Mouse (Mus musculus) forebrain, embryonic 10.5 days (tissue): ENCODE measurements around the gene Gm20696. TPM values are rescaled to one million over a fixed set of nuclear protein-coding genes. Genes with fewer than 3 reads are reported as not detected.

Experiments
- DNase-seq: peaks from one replicate; pipeline ENCODE4 v3.0.0-alpha.2; 2017; ENCODE audit warnings: low spot score; ENCODE audit errors: extremely low spot score
- H3K27ac ChIP-seq: fragments of 300-500 bp; sonication (generic); 2 replicates; pipeline ENCODE4 v1.5.1; 2016; ENCODE audit warnings: mild to moderate bottlenecking
- H3K27me3 ChIP-seq: fragments of 300-500 bp; sonication (generic); 2 replicates; pipeline ENCODE4 v1.6.1; 2016; ENCODE audit warnings: mild to moderate bottlenecking; ENCODE audit not compliant: poor library complexity, severe bottlenecking
- H3K36me3 ChIP-seq: fragments of 300-500 bp; sonication (generic); replicated peaks from 2 replicates; pipeline ENCODE4 v1.6.1; 2016; ENCODE audit warnings: mild to moderate bottlenecking, moderate library complexity
- H3K4me1 ChIP-seq: fragments of 300-500 bp; sonication (generic); 2 replicates; pipeline ENCODE4 v1.6.1; 2016
- H3K4me3 ChIP-seq: fragments of 300-500 bp; sonication (generic); 2 replicates; pipeline ENCODE4 v1.5.1; 2016; ENCODE audit warnings: mild to moderate bottlenecking, moderate library complexity
- H3K9me3 ChIP-seq: fragments of 300-500 bp; sonication (generic); 2 replicates; pipeline ENCODE4 v1.6.1; 2016; ENCODE audit warnings: mild to moderate bottlenecking, moderate library complexity
- WGBS: fragments of 180-500 bp; shearing (Covaris S2); methylation state at CpG from one replicate; pipeline ENCODE4 v1.1.7; 2016; 5-methylcytosine and 5-hydroxymethylcytosine counted together
- polyA plus RNA-seq: library from polyadenylated mRNA; unstranded; fragments of >200 nt; fragmentation: Nextera tagmentation; extraction: Ambion mirVana; gene quantifications from 2 replicates; pipeline ENCODE4 v1.2.1, GENCODE M21; 2016

Gm20696 gene
- polyA plus RNA-seq, 1 experiment from 2014 or later, result 3.6 TPM

GRCm38 (mm10) chr6:99577040-99577439 lies 89.6 kb downstream of the Gm20696 start:
- Histone ChIP-seq H3K36me3 (no peaks in the 10 kb centered on the region), H3K4me1 (no peaks in the 10 kb centered on the region), H3K27ac (no peak overlapping the region), H3K27me3 (no peaks in the 10 kb centered on the region), H3K9me3 (no peaks in the 10 kb centered on the region), H3K4me3 (no peak overlapping the region)
- WGBS, result 86% methylated on average over 6 of the region's 6 CpGs
- no peak for DNase-seq

GRCm38 (mm10) chr6:99575633-99576032 lies 91.0 kb downstream of the Gm20696 start:
- H3K27me3 ChIP-seq, result no peaks in the 10 kb centered on the region
- no peaks in the 10 kb centered on the region for H3K4me1 ChIP-seq
- H3K36me3 ChIP-seq, result no peaks in the 10 kb centered on the region
- no peak overlapping the region for H3K27ac ChIP-seq
- 87% methylated on average over 6 of the region's 6 CpGs for WGBS
- DNase-seq, result no peak
- H3K4me3 ChIP-seq, result no peak overlapping the region
- H3K9me3 ChIP-seq, result no peaks in the 10 kb centered on the region

GRCm38 (mm10) chr6:99573343-99573742 lies 93.3 kb downstream of the Gm20696 start:
- H3K27me3 ChIP-seq, result no peaks in the 10 kb centered on the region
- H3K9me3 ChIP-seq, result no peaks in the 10 kb centered on the region
- 93% methylated on average over 2 of the region's 2 CpGs for WGBS
- DNase-seq, result no peak
- H3K27ac ChIP-seq, result no peak overlapping the region
- no peaks in the 10 kb centered on the region for H3K4me1 ChIP-seq
- no peak overlapping the region for H3K4me3 ChIP-seq
- no peaks in the 10 kb centered on the region for H3K36me3 ChIP-seq

- Histone ChIP-seq H3K4me1 (no peaks in the 10 kb centered on the region), H3K4me3 (no peak overlapping the region), H3K27me3 (no peaks in the 10 kb centered on the region), H3K9me3 (no peaks in the 10 kb centered on the region), H3K27ac (no peak overlapping the region), H3K36me3 (no peaks in the 10 kb centered on the region)
- 78% methylated on average over 5 of the region's 5 CpGs for WGBS
- no peak for DNase-seq
These were observed 94.5 kb downstream of the Gm20696 start for GRCm38 (mm10) chr6:99572071-99572470.

GRCm38 (mm10) chr6:99566921-99567320 lies 99.7 kb downstream of the Gm20696 start:
- H3K36me3 ChIP-seq, result no peaks in the 10 kb centered on the region
- H3K27me3 ChIP-seq, result no peaks in the 10 kb centered on the region
- 80% methylated on average over 8 of the region's 8 CpGs for WGBS
- DNase-seq, result no peak
- no peaks in the 10 kb centered on the region for H3K4me1 ChIP-seq
- no peaks in the 10 kb centered on the region for H3K9me3 ChIP-seq
- no peak overlapping the region for H3K27ac ChIP-seq
- no peak overlapping the region for H3K4me3 ChIP-seq

GRCm38 (mm10) chr6:99564766-99565165 lies 101.8 kb downstream of the Gm20696 start:
- Histone ChIP-seq H3K36me3 (no peaks in the 10 kb centered on the region), H3K4me1 (no peaks in the 10 kb centered on the region), H3K9me3 (no peaks in the 10 kb centered on the region), H3K27me3 (no peaks in the 10 kb centered on the region), H3K4me3 (no peak overlapping the region), H3K27ac (no peak overlapping the region)
- no peak for DNase-seq
- 83% methylated on average over 3 of the region's 3 CpGs for WGBS

GRCm38 (mm10) chr6:99556950-99557349 lies 109.6 kb downstream of the Gm20696 start:
- WGBS, result 83% methylated on average over 5 of the region's 5 CpGs
- H3K9me3 ChIP-seq, result no peaks in the 10 kb centered on the region
- no peaks in the 10 kb centered on the region for H3K36me3 ChIP-seq
- H3K4me3 ChIP-seq, result no peak overlapping the region
- DNase-seq, result no peak
- H3K27ac ChIP-seq, result no peak overlapping the region
- no peaks in the 10 kb centered on the region for H3K27me3 ChIP-seq
- no peaks in the 10 kb centered on the region for H3K4me1 ChIP-seq

GRCm38 (mm10) chr6:99552816-99553215 lies 113.8 kb downstream of the Gm20696 start:
- no peak for DNase-seq
- H3K27me3 ChIP-seq, result no peaks in the 10 kb centered on the region
- 84% methylated on average over 1 of the region's 1 CpGs for WGBS
- H3K36me3 ChIP-seq, result no peaks in the 10 kb centered on the region
- H3K4me3 ChIP-seq, result no peak overlapping the region
- no peaks in the 10 kb centered on the region for H3K9me3 ChIP-seq
- H3K27ac ChIP-seq, result no peak overlapping the region
- H3K4me1 ChIP-seq, result no peaks in the 10 kb centered on the region

- no peak for DNase-seq
- no peak overlapping the region for H3K27ac ChIP-seq
- 94% methylated on average over 2 of the region's 2 CpGs for WGBS
- no peaks in the 10 kb centered on the region for H3K27me3 ChIP-seq
- H3K4me3 ChIP-seq, result no peak overlapping the region
- H3K4me1 ChIP-seq, result no peaks in the 10 kb centered on the region
- H3K9me3 ChIP-seq, result no peaks in the 10 kb centered on the region
- no peaks in the 10 kb centered on the region for H3K36me3 ChIP-seq
These were observed 120.2 kb downstream of the Gm20696 start for GRCm38 (mm10) chr6:99546416-99546815.

GRCm38 (mm10) chr6:99545437-99545836 lies 121.2 kb downstream of the Gm20696 start:
- Histone ChIP-seq H3K36me3 (no peaks in the 10 kb centered on the region), H3K4me3 (no peak overlapping the region), H3K27ac (no peak overlapping the region), H3K9me3 (no peaks in the 10 kb centered on the region), H3K27me3 (no peaks in the 10 kb centered on the region), H3K4me1 (no peaks in the 10 kb centered on the region)
- no peak for DNase-seq
- WGBS, result 87% methylated on average over 6 of the region's 6 CpGs

GRCm38 (mm10) chr6:99541105-99541504 lies 125.5 kb downstream of the Gm20696 start:
- no peak for DNase-seq
- H3K36me3 ChIP-seq, result no peaks in the 10 kb centered on the region

GRCm38 (mm10) chr6:99540653-99541052 lies 125.9 kb downstream of the Gm20696 start:
- Histone ChIP-seq H3K27me3 (no peaks in the 10 kb centered on the region), H3K9me3 (no peaks in the 10 kb centered on the region), H3K4me3 (no peak overlapping the region), H3K27ac (no peak overlapping the region), H3K4me1 (no peaks in the 10 kb centered on the region), H3K36me3 (no peaks in the 10 kb centered on the region)
- DNase-seq, result no peak
- WGBS, result 84% methylated on average over 6 of the region's 6 CpGs

More at GRCm38 (mm10) chr6:99541105-99541504, 125.5 kb downstream of the Gm20696 start:
- Histone ChIP-seq H3K4me1 (no peaks in the 10 kb centered on the region), H3K4me3 (no peak overlapping the region), H3K9me3 (no peaks in the 10 kb centered on the region), H3K27me3 (no peaks in the 10 kb centered on the region), H3K27ac (no peak overlapping the region)
- WGBS, result 48% methylated on average over 3 of the region's 3 CpGs

- 91% methylated on average over 5 of the region's 5 CpGs for WGBS
- DNase-seq, result no peak
- no peaks in the 10 kb centered on the region for H3K27me3 ChIP-seq
These were observed 126.5 kb downstream of the Gm20696 start for GRCm38 (mm10) chr6:99540146-99540545.

More at GRCm38 (mm10) chr6:99540146-99540545, 126.5 kb downstream of the Gm20696 start:
- Histone ChIP-seq H3K4me3 (no peak overlapping the region), H3K4me1 (no peaks in the 10 kb centered on the region), H3K36me3 (no peaks in the 10 kb centered on the region), H3K9me3 (no peaks in the 10 kb centered on the region), H3K27ac (no peak overlapping the region)
